Comparison of ENCODE assay signal across 17 mouse cellular contexts in the genomic region with DNA sequence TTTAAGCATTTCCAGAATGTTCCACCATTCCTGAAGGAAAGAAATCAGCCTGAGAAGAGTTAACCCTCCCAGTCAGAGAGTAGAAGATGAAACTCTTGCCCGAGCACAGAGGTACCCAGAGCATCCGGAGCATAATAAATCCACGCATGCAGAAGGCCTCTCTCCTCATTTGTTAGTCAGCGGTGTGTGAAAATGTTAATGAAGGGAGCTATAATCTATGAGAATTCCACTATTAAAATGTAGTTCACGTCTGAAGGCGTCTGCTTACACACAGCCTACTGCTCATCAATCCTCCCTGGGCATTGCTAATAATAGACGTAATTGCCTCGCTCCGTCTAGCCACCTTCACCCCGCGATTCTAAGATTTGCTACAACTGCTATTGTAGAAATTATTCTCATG.
DNase-seq lines count a peak whose midpoint lies in the region; ATAC-seq and TF ChIP-seq lines count a peak whose summit lies in the region.
"Had no signal": no experiment of that assay in that cellular context is flagged by ENCODE, and none has a peak within 500 bp of the region (broad histone marks: within the 10 kb centered on the region; RNA-seq: fewer than 3 reads in every experiment).

No protein-coding gene starts in this region.

- no peak for TF ChIP-seq CTCF in hindbrain, postnatal 0 days (IDR thresholded peaks at IDR 0.05; ENCODE audit: low read depth)
- TF ChIP-seq CTCF in midbrain, postnatal 0 days (IDR thresholded peaks at IDR 0.05) = no peak

- peaks cover 34% of the 10 kb centered on the region for H3K4me1 ChIP-seq in hindbrain, embryonic 12.5 days
- no peaks in the 10 kb centered on the region for H3K4me1 ChIP-seq in hindbrain, postnatal 0 days (ENCODE audit: insufficient read depth, low read length)
- peaks cover 9% of the 10 kb centered on the region; the same call in 1 of the 2 replicates for H3K4me1 ChIP-seq in forebrain, embryonic 11.5 days (replicated peaks; ENCODE audit: control insufficient read depth, insufficient read depth, low read length)
- peaks cover 26% of the 10 kb centered on the region for H3K4me1 ChIP-seq in forebrain, embryonic 16.5 days (replicated peaks; ENCODE audit: control insufficient read depth, insufficient read depth, low read length)
- peaks cover 4% of the 10 kb centered on the region; the same call in 1 of the 2 replicates for H3K4me1 ChIP-seq in midbrain, postnatal 0 days (ENCODE audit: insufficient read depth, low read length)
- H3K4me1 ChIP-seq in intestine, embryonic 16.5 days (ENCODE audit: control insufficient read depth, insufficient read depth, low read length) = no peaks in the 10 kb centered on the region
- H3K4me1 ChIP-seq: heart, embryonic 12.5 days; limb, embryonic 13.5 days had no signal

- no peaks in the 10 kb centered on the region for H3K36me3 ChIP-seq in hindbrain, embryonic 12.5 days
- H3K36me3 ChIP-seq in hindbrain, postnatal 0 days (ENCODE audit: insufficient read depth, low read length) = no peaks in the 10 kb centered on the region
- H3K36me3 ChIP-seq in forebrain, embryonic 11.5 days (ENCODE audit: control insufficient read depth, insufficient read depth, low read length) = no peaks in the 10 kb centered on the region
- H3K36me3 ChIP-seq in forebrain, embryonic 16.5 days (ENCODE audit: control insufficient read depth, insufficient read depth) = no peaks in the 10 kb centered on the region
- H3K36me3 ChIP-seq in midbrain, postnatal 0 days (ENCODE audit: insufficient read depth, low read length) = no peaks in the 10 kb centered on the region
- no peaks in the 10 kb centered on the region for H3K36me3 ChIP-seq in intestine, embryonic 16.5 days (ENCODE audit: control insufficient read depth, insufficient read depth, low read length)
- H3K36me3 ChIP-seq: heart, embryonic 12.5 days; limb, embryonic 13.5 days had no signal

- H3K27ac ChIP-seq in hindbrain, embryonic 12.5 days = peak overlapping the region; percentile 64
- no peak overlapping the region for H3K27ac ChIP-seq in hindbrain, postnatal 0 days
- H3K27ac ChIP-seq in forebrain, embryonic 11.5 days (ENCODE audit: low read depth, low read length) = 0 out of 2 replicates have a peak overlapping the region, but pooled peaks have one; percentile 3
- H3K27ac ChIP-seq in forebrain, embryonic 16.5 days (ENCODE audit: low read length) = no peak overlapping the region; the same call in none of the 2 replicates
- 0 out of 2 replicates have a peak overlapping the region, but pooled peaks have one; percentile 0 for H3K27ac ChIP-seq in midbrain, postnatal 0 days (ENCODE audit: low read depth, low read length)
- no peak overlapping the region for H3K27ac ChIP-seq in intestine, embryonic 16.5 days (ENCODE audit: low read length)
- H3K27ac ChIP-seq: limb, embryonic 13.5 days; liver, embryonic 14.5 days; macrophage had no signal

- H3K9ac ChIP-seq in hindbrain, embryonic 12.5 days = no peak overlapping the region
- H3K9ac ChIP-seq in hindbrain, postnatal 0 days (replicated peaks; ENCODE audit: low read length) = no peak overlapping the region
- no peak overlapping the region for H3K9ac ChIP-seq in forebrain, embryonic 11.5 days (ENCODE audit: low read length)
- H3K9ac ChIP-seq in forebrain, embryonic 16.5 days (replicated peaks; ENCODE audit: low read depth, low read length) = no peak overlapping the region
- no peak overlapping the region for H3K9ac ChIP-seq in midbrain, postnatal 0 days (replicated peaks; ENCODE audit: low read length, poor library complexity, severe bottlenecking)
- H3K9ac ChIP-seq in intestine, embryonic 16.5 days (ENCODE audit: low read depth, low read length) = no peak overlapping the region
- H3K9ac ChIP-seq: heart, embryonic 12.5 days; limb, embryonic 13.5 days; liver, embryonic 14.5 days had no signal

- no peak for DNase-seq in hindbrain, postnatal 0 days (ENCODE audit: low spot score)
- no peak for DNase-seq in forebrain, embryonic 11.5 days (ENCODE audit: low spot score)
- peak; percentile 44 for DNase-seq in midbrain, postnatal 0 days (ENCODE audit: low spot score)
- DNase-seq in kidney, postnatal 36 days = no peak
- DNase-seq in frontal cortex, postnatal 25 days (ENCODE audit: low spot score in 2 of 2) = no peak
- DNase-seq: adrenal gland, postnatal 14 days; cerebellum, adult 11 months; cerebellum, postnatal 10 days; heart, postnatal 14 days had no signal

- H3K27me3 ChIP-seq in hindbrain, embryonic 12.5 days = no peaks in the 10 kb centered on the region
- no peaks in the 10 kb centered on the region for H3K27me3 ChIP-seq in hindbrain, postnatal 0 days (ENCODE audit: insufficient read depth, low read length)
- no peaks in the 10 kb centered on the region for H3K27me3 ChIP-seq in forebrain, embryonic 11.5 days (ENCODE audit: control insufficient read depth, insufficient read depth, low read length)
- 0 out of 2 replicates have a peak, but pooled peaks cover 2% of the 10 kb centered on the region for H3K27me3 ChIP-seq in forebrain, embryonic 16.5 days (replicated peaks; ENCODE audit: control insufficient read depth, insufficient read depth, low read length)
- no peaks in the 10 kb centered on the region for H3K27me3 ChIP-seq in midbrain, postnatal 0 days (ENCODE audit: insufficient read depth, low read length)
- H3K27me3 ChIP-seq in intestine, embryonic 16.5 days (replicated peaks; ENCODE audit: control insufficient read depth, insufficient read depth, low read length) = no peaks in the 10 kb centered on the region
- H3K27me3 ChIP-seq: CH12.LX; heart, embryonic 12.5 days; limb, embryonic 13.5 days had no signal

- WGBS in hindbrain, embryonic 12.5 days = 38% methylated on average over 11 of the region's 11 CpGs
- WGBS in hindbrain, postnatal 0 days = 28% methylated on average over 11 of the region's 11 CpGs
- WGBS in forebrain, embryonic 11.5 days = 45% methylated on average over 11 of the region's 11 CpGs
- 12% methylated on average over 11 of the region's 11 CpGs for WGBS in forebrain, embryonic 16.5 days
- 25% methylated on average over 11 of the region's 11 CpGs for WGBS in midbrain, postnatal 0 days
- WGBS in intestine, embryonic 16.5 days = 80% methylated on average over 11 of the region's 11 CpGs

- H3K4me3 ChIP-seq in hindbrain, embryonic 12.5 days = no peak overlapping the region
- no peak overlapping the region for H3K4me3 ChIP-seq in hindbrain, postnatal 0 days (ENCODE audit: low read length)
- H3K4me3 ChIP-seq in forebrain, embryonic 11.5 days (ENCODE audit: low read depth, low read length) = no peak overlapping the region
- H3K4me3 ChIP-seq in forebrain, embryonic 16.5 days (replicated peaks; ENCODE audit: low read length) = no peak overlapping the region
- H3K4me3 ChIP-seq in midbrain, postnatal 0 days (ENCODE audit: low read depth, low read length) = no peak overlapping the region
- no peak overlapping the region for H3K4me3 ChIP-seq in intestine, embryonic 16.5 days (ENCODE audit: low read length)
- H3K4me3 ChIP-seq: heart, embryonic 12.5 days; limb, embryonic 13.5 days had no signal

- H3K4me2 ChIP-seq in hindbrain, embryonic 12.5 days (replicated peaks) = no peak overlapping the region
- H3K4me2 ChIP-seq in hindbrain, postnatal 0 days (ENCODE audit: low read depth, low read length) = no peak overlapping the region
- H3K4me2 ChIP-seq in forebrain, embryonic 11.5 days (ENCODE audit: low read depth, low read length, severe bottlenecking) = no peak overlapping the region
- H3K4me2 ChIP-seq in forebrain, embryonic 16.5 days (ENCODE audit: low read length) = no peak overlapping the region
- H3K4me2 ChIP-seq in midbrain, postnatal 0 days (ENCODE audit: low read depth, low read length, poor library complexity, severe bottlenecking) = no peak overlapping the region
- no peak overlapping the region for H3K4me2 ChIP-seq in intestine, embryonic 16.5 days (ENCODE audit: low read depth, low read length)
- H3K4me2 ChIP-seq: heart, embryonic 12.5 days; limb, embryonic 13.5 days had no signal

- no peaks in the 10 kb centered on the region for H3K9me3 ChIP-seq in hindbrain, embryonic 12.5 days (replicated peaks)
- H3K9me3 ChIP-seq in hindbrain, postnatal 0 days (ENCODE audit: low read length) = no peaks in the 10 kb centered on the region
- H3K9me3 ChIP-seq in forebrain, embryonic 11.5 days (ENCODE audit: control insufficient read depth, low read length) = no peaks in the 10 kb centered on the region
- no peaks in the 10 kb centered on the region for H3K9me3 ChIP-seq in forebrain, embryonic 16.5 days (ENCODE audit: control insufficient read depth, low read length)
- no peaks in the 10 kb centered on the region for H3K9me3 ChIP-seq in midbrain, postnatal 0 days (ENCODE audit: low read length)
- no peaks in the 10 kb centered on the region for H3K9me3 ChIP-seq in intestine, embryonic 16.5 days (ENCODE audit: control insufficient read depth, low read length)
- H3K9me3 ChIP-seq: limb, embryonic 13.5 days had no signal

- peak; percentile 76 for ATAC-seq in hindbrain, embryonic 12.5 days (ENCODE audit: low FRiP score)
- ATAC-seq in hindbrain, postnatal 0 days = no peak
- peak; percentile 58 for ATAC-seq in forebrain, embryonic 11.5 days (replicated peaks; ENCODE audit: low FRiP score)
- peak; percentile 57 for ATAC-seq in forebrain, embryonic 16.5 days
- ATAC-seq in midbrain, postnatal 0 days (ENCODE audit: low FRiP score) = no peak
- ATAC-seq in intestine, embryonic 16.5 days = no peak

Comparison
In these comparisons a context has a peak if more than half of its experiments do, and no peak if none do; other contexts are left out.
1. ATAC-seq: peak in hindbrain, embryonic 12.5 days (single experiment), forebrain, embryonic 11.5 days (single experiment) and forebrain, embryonic 16.5 days (single experiment); none in hindbrain, postnatal 0 days (single experiment), midbrain, postnatal 0 days (single experiment) and intestine, embryonic 16.5 days (single experiment).
2. H3K27ac ChIP-seq: peak in hindbrain, embryonic 12.5 days (single experiment), forebrain, embryonic 11.5 days (single experiment) and midbrain, postnatal 0 days (single experiment); none in hindbrain, postnatal 0 days (single experiment), forebrain, embryonic 16.5 days (single experiment) and intestine, embryonic 16.5 days (single experiment).